Mouse (Mus musculus): ENCODE measurements at regions not wholly inside any gene's neighbourhood (a gene's known extent, or its start where the extent isn't known, plus 50 kb on each side); places are given as distances from the start of the nearest gene placed in this dataset.

DNA sequence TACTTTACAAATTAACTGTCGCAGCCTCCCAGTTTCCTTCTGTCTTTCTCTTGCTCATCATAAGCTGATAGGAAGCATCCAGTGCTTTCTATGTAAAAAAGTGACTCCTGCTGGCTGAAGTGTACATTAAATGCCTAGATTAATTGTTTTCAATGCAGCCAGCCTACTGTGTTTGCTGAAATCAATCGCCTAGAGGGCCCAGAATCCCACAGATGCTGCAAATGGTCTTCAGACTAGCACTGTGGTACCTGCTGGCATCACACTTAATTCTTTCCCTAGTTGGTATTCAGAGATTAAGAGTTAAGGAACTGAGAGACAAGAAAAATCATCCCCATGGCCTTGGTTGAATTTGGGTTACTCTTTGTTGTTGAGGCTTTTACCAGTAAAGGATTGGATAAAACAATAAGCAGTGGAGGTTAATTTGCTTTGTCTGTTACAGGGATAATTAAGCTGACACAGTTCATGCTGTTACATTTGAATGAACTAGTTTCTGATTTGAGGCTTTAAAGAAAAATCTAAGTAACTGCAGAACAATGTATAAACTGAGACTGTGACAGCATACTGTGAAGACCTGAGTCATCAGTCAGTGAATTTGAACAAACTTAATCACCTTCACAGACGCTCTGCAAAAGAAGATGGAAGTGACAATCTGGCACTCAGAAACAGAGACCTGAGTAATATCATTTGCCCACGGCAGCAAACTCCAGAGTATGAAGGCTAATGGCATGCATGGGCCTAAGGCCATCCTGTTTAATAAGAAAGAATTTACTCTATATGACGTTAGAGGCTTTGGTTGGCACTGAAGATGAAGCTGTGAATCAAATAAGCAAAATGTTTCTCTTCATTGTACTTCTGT, 339.0 kb upstream of the Ddi1 start:
- no peak for DNase-seq

Measured in lung, postnatal 36 days (tissue).